Mouse (Mus musculus): ENCODE measurements around the gene Clasrp.

Clasrp gene

GRCm38 (mm10) chr7:19603849-19604605 is at the start of gene Clasrp:
TSS of gene Clasrp (minus strand) at chr7:19604486.
- DNase-seq (ENCODE audit: low spot score in 2 of 2), result peak; percentile 94 to 98

DNA sequence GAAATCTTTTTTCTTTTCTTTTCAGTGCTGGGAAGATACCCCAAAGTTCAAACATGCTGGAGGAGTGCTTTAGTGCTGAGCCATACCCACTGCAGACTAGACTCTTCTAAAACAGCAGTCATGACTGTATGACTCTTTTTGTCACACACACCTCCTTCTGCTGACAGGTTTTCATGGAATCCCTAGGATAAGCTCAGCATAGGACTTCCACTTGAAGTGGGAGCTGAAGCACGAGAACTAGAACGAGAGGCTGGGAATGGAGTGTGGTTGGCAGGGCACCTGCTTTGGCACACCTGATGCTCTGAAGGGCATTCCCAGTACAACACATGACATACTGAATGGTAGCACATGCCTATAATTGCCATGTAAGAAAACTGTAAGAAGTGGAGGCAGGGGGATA is 48.3 kb upstream of the Clasrp start:
- DNase-seq (ENCODE audit: low spot score in 2 of 2), result no peak

DNA sequence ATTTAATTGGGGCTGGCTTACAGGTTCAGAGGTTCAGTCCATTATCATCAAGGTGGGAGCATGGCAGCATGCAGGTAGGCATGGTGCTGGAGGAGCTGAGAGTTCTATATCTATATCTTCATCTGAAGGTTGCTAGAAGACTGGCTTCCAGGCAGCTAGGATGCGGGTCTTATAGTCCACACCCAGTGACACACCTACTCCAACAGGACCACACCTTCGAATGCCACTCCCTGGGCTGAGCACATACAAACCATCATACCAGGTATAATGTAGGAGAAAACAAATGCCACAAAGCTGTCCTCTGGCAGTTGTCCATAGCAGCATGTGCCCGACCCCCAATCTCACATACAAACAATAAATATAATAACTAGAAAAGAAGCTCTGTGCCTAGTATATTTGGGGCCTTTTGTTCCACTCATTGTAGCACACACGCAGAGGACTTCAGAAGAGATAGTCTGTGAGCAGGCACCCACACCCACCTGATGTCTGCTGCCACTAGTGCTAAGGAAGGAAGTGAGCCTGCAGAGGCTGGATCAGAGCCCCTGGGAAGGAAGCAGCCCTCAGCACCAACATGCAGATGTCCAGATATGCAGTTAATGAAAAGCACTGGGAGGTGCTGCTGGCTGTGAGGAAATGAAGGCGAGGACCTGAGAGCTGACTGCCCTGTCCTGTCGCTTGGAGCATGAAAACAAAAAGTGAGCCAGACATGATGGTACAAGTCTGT is 46.9 kb upstream of the Clasrp start:
- no peak for DNase-seq (ENCODE audit: low spot score in 2 of 2)

GRCm38 (mm10) chr7:19641223-19641622 is 36.9 kb upstream of the Clasrp start:
- no peak for DNase-seq (ENCODE audit: low spot score in 2 of 2)

DNA sequence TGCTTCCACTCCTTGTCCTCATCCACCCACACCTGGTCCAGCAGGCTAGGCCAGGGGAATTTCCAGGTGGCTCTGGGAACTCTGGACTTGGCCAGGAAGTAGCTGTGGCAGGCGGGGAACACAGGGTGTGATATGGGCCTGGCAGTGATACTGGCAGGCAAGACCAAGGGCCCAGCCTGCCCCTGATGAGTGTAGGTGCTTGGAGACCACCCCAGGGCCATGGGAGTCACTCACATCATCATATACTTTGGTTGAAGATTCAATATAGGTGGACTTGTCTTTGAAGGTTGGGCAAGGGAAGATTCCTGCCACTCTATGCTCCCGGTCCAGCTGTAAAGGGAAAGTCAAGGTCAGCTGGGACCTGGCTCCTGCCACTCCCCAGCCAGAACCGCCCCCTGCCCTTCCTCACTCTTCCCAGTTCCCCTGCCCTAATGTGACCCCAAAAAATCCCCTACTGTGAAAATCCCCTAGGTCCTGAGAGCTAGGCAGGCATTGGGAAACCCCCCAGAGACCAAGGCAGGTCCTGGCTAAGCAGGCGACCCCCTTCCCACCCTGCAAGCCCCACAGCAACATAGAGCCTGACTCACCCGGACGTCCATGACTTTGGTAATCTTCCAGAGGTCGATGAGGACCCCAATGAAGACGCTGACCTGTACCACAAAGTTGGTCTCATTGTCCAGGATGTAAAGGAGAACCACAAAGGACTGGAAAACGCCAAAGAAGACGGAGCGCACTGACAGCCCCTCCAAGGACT is 31.0 kb upstream of the Clasrp start:
- no peak for DNase-seq (ENCODE audit: low spot score in 2 of 2)

DNA sequence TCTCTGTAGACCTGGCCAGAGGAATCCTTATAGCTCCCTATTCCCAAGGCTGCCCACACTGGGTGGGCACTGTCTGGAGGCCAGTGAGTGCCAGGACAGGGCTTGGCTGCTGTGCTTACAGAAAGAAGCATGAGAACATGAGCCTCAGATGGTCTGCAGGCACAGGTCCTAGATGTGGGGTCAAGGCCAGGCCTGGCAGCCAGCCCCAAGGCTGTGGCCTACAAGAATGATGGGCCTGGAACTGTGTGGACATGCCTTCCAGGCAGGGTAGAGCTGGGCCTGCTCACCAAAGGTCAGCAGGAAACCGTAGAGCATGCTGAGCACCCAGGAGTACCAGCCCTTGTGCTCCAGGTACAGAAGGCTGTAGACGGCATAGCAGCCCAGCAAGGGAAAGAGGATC is 30.3 kb upstream of the Clasrp start:
- no peak for DNase-seq (ENCODE audit: low spot score in 2 of 2)

DNA sequence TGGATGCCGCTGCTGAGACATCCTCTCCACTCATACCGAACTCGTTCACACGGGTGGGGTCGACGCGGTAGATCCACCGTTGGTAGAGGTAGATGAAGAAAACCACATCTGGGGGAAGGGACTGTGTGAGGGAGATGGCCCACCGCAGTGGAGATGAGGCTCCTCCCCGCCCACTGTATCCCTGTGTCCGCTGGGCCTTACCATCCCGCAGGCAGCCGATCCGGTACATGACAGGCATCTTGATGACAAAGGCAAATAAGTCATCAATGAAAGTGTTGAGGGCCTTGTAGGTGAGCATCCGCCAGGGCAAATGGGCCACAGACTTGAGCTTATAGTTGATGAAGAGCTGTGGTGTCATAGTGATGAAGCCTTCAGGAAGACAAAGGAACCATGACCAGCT is 29.6 kb upstream of the Clasrp start:
- no peak for DNase-seq (ENCODE audit: low spot score in 2 of 2)

DNA sequence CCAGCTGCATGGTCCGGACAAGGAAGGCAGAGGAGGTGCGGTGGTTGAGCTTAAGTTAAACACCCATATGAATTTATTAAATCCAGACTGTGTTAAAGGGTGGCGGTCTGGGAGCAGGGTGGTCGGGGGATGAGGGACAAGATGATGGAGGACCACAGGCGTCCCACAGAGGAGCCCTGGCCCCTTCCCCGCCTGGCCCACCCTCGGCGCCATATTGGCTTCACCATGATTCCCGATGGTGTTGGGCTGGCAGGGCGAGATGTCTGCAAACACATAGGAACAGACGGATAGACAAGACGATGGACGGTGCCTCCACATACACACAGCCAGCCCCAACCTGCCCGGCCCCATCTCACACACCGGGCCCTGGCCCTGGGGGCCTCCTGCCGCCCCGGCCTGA is 28.9 kb upstream of the Clasrp start:
- no peak for DNase-seq (ENCODE audit: low spot score in 2 of 2)

GRCm38 (mm10) chr7:19632720-19633119 is 28.4 kb upstream of the Clasrp start:
- no peak for DNase-seq (ENCODE audit: low spot score in 2 of 2)

GRCm38 (mm10) chr7:19632275-19632674 is 28.0 kb upstream of the Clasrp start:
- DNase-seq (ENCODE audit: low spot score in 2 of 2), result no peak

GRCm38 (mm10) chr7:19629361-19629734 is 25.1 kb upstream of the Clasrp start, which contains the start of gene Relb:
TSS of gene Relb (minus strand) at chr7:19629438.
- DNase-seq (ENCODE audit: low spot score in 2 of 2), result peak; percentile 88 to 96

GRCm38 (mm10) chr7:19628536-19629360 is 24.5 kb upstream of the Clasrp start:
- peak; percentile 94 to 98 for DNase-seq (ENCODE audit: low spot score in 2 of 2)

DNA sequence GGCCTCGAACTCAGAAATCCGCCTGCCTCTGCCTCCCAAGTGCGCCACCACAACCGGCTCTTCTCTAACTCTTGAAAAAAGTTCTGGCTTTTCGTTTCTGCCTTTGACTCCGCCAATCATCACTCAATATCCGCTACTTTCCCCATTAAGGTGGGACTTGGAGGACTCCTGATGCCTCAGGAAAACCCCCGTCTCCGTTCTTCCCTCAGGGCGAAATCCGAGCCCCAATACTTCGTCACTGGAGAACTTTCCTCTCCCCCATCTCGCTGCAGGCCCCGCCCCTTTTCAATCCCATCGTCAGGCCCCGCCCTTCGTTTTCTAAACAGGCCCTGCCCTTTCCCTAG is 23.9 kb upstream of the Clasrp start:
- DNase-seq (ENCODE audit: low spot score in 2 of 2), result no peak

DNA sequence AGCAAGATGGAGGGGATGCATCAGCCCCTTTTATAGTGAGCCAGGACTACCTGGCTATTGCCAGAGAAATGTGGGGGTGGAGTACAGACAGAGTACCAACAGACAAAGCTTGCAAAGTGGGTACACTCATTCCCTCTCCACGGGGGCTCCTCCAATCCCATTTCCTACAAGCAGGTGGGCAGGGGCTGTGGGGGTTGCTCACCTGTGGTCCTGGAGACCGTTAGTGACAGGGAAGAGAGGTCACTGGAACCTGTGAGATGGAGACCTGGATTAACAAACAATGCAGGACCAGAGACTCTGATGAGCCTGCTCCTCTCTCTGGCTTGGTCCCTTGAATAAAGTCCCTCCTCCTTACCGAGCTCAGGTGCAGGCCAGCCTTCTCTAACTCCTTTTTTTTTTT is 23.4 kb upstream of the Clasrp start:
- DNase-seq (ENCODE audit: low spot score in 2 of 2), result no peak

- no peak for DNase-seq (ENCODE audit: low spot score in 2 of 2)
Observed at GRCm38 (mm10) chr7:19623433-19623832, 19.1 kb upstream of the Clasrp start.

DNA sequence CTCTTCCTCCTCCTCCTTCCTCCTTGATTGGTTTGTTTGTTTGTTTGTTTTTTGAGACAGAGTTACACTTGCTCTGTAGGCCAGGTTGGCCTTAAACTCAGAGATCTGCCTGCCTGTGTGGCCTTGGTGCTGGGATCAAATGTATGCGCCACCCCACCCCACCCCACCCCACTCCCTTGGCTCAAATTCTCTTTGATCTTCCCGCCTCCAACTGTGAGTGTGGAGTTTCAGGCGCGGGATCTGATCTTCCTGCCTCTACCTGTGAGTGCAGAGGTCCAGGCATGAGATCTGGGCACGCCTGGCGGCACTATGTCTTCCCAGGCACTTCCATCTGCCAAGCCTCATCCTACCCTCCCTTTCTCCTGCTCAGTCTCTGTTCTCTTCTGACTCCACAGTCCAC is 18.0 kb upstream of the Clasrp start:
- no peak for DNase-seq (ENCODE audit: low spot score in 2 of 2)

GRCm38 (mm10) chr7:19620811-19621210 is 16.5 kb upstream of the Clasrp start:
- no peak for DNase-seq (ENCODE audit: low spot score in 2 of 2)

DNA sequence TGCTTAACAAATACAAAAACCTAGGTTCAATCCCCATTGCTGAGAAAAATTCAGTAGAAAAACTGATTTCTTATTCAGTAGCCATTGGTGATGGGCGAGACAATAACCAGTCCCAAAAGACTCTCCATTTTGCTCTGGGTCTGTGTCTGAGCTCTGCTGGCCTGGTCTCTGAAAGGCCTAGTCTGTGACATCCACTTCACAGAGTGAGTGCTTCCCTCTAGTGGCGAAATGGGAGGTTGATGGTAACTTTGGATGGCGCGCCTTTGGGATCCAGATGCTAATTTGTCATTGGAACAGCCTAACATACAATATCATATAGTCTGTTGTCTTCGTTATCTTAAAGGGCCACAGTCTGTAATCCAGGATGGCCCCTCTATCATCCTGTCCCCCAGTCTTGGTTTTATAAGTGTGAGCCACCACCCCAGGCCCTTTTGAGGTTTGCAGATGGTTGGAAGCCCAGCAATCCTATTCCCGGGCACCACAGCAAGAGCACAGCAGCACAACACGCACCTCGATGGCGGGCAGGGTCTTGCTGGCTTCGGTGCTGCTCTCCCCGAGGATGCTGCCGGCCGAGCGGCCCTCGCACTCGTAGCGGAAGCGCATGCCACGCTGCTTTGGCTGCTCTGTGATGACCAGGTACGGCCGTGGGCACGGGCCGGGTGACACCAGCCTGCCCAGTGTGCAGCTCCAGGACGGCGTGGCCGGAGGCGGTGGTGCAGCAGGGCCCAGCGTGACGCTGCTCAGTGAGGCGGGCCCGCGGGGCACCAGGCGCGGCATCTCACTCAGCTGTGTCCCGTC is 14.9 kb upstream of the Clasrp start:
- DNase-seq (ENCODE audit: low spot score in 2 of 2), result peak; percentile 60 to 76

DNA sequence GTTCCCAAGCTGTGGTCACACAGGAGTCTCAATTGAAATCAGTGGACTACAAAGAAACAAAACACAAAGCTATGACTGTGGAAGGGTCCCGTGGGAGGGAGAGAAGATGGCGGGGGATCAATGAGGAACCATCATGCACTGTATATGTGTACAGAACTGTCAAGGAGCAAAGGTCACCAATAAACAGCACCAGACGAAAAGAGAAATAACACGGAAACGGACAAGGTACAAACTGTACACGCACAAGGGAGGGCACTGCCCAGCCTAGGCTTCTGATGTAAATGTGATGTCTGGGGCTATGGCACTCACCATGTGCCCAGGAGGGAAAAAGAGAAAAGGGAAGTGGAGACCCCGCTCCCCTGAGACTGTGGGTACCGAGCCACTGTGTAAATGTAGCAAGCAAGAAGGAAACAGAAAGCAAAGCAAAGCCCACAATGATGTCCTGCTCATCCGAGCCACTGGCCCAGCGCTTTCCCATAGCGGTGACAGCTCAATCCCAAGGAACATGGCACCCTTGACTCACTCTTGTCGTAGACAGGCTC is 10.8 kb upstream of the Clasrp start:
- no peak for DNase-seq (ENCODE audit: low spot score in 2 of 2)

DNA sequence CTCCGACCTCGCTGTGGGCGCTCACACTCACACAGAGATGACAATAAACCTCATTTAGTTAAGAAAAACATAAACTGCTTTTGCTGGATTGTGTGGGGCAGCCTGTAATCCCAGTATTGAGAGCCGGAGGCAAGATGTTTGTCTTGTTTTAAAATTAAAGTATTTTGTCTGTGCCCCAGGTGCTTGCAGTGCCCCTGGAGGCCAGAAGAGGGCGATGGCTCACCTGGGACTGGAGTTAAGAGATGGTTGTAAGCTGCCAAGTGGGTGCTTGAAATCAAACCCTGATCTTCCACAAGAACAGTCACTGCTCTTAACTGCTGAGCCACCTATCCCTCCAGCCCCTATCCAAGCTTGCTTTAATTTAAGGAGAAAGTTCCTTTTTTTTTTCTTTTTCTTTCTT is 6.7 kb upstream of the Clasrp start:
- no peak for DNase-seq (ENCODE audit: low spot score in 2 of 2)
